Mouse (Mus musculus): Measurements from ENCODE around the gene Bcl7b. TPM values are rescaled to one million over a fixed set of nuclear protein-coding genes. Genes with fewer than 3 reads are reported as not detected.

Bcl7b gene
- polyA plus RNA-seq (2012; rRNA removed) = 39.3 and 47.4 TPM in 2 replicates

GRCm38 (mm10) chr5:135168063-135169062 lies at the start of gene Bcl7b:
Gene Bcl7b (plus strand): TSS chr5:135168283.
- peak; percentile 57 for DNase-seq (ENCODE audit: low read depth)

DNA sequence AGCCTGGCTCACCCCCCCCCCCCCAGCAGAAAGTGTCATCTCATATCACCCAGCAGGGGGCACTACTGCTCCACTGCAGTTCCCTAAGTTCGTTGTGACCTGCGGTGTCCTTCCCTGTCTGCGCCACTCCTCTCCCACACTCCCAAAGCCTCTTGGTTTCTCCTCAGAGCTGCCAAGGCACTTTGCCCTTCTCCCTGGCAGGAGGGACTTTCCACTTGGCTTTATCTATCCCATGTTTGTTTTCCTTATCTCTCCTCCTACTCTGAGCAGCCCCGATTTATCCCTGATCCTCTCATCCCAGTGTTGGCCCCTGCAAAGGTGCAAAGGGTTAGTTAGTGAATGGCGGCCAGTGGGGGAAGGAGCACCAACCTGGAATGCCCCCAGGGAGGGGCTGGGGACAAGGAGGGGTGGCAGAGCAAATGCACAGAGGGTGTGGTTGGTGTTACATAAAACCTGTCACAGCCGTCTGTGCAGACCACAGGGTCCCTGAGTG lies 49.4 kb upstream of the Bcl7b start:
- no peak for DNase-seq (ENCODE audit: low read depth)

- no peak for DNase-seq (ENCODE audit: low read depth)
These were observed 47.3 kb upstream of the Bcl7b start for GRCm38 (mm10) chr5:135120753-135121152.

DNA sequence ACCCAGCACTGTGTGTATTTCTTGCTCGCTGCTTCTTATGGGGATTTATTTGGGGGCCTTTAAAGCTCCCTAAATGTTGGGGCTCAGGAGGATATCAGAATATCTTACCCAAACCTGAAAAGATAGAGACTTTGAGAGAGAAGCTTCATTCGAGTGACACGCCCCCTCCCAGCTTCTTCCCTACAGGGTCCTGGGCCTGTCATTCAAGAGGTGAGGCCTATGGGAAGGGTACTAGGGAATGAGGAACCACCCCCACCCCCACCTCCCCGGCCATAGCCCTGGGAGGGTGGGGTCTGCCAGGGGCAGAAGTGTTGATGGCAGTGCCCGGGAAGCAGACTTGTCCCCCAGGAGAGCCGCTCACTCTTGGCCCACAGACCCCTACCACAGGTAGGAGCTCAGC lies 42.0 kb upstream of the Bcl7b start:
- no peak for DNase-seq (ENCODE audit: low read depth)

DNA sequence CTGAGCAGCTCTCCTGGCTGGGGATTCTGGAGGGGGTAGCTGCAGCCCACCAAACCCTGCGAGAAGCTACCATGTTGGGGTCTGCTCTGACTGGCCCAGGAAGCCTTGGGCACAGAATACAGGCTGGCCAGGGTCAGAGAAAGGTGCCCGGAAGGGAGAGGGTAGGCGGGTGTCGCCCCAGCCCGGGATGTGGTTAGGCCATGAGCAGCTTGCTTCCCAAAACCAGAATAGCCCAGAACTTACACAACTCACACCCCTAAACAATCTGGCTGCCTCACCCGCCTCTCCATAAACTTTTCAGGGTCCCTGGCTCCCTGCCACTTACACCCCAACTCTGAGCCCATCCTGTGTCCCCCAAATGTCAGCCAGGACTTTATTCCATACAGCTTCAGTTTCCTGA lies 40.4 kb upstream of the Bcl7b start:
- DNase-seq (ENCODE audit: low read depth) = no peak

DNA sequence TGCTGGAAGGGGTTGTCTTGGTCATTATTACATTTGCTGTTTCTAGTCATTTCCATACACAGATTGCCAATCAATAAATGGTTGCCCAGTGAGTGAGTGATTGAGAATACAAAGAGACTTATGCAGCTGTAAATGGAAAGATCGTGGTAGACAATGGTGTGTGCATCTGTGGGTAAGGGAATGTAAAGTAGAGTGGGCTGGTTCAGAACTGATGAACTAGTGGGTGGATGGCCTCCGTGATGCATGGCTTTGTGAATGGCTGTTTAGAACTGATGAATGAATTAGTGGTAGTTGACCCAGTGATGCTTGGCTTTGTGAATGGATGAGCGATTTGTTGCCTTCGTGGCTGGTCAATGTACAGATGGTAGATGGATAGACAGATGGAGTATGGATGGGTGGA lies 38.3 kb upstream of the Bcl7b start:
- DNase-seq (ENCODE audit: low read depth) = no peak

GRCm38 (mm10) chr5:135133736-135134405 lies 34.2 kb upstream of the Bcl7b start:
- DNase-seq (ENCODE audit: low read depth) = no peak

DNA sequence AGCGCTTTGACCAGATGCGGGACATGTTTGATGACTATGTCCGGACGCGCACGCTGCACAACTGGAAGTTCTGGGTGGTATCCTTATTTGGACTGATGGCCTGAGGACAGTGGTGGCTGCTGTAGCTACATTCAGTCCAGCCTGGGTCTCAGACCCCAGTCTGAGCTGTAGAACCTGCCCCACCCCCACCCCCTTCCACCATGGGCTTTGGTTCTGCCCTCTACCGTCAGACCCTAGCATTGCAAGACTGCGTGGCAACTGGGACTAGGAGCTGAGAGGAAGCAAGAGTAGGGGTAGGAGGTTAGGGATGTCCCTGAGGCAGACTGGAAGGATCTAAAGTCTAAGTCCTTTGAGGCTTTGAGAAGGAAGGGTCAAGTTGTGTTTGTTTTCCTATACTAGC lies 33.5 kb upstream of the Bcl7b start:
- no peak for DNase-seq (ENCODE audit: low read depth)

DNA sequence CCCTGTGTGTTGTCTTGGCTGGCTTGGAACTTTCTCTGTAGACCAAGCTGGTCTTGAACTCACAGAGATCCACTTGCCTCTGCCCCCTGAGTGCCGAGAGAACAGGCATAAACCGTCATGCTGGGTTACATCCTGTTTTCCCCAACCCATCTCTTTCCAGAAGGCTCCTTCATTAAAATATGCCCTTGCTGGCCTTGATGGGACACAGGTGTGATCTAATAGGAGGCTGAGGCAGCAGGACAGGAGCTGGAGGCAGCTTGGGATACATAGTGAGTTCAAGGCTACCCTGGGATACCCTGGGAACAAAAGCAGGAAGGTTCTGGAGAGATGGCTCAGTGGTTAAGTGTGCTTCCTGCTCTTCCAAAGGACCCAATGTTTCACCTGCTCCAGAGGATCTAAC lies 28.2 kb upstream of the Bcl7b start:
- DNase-seq (ENCODE audit: low read depth) = no peak

DNA sequence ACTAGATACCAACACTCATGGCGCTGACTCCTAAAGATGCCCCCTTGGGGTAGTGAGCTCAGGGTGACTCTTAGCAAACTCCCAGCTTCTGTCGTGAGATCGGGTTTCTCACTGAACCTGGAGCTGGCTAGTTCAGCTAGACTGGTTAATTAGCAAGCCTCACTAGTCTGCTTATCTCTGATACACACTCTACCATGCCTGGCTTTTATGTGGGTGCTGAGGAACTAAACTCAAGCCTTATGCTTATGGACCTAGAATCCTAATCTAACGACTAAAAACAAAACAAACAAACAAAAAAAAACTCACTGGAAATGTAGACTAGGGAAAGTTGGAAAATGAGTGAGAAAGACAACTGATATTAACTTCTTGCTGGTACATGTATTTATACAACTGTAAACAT lies 23.6 kb upstream of the Bcl7b start:
- no peak for DNase-seq (ENCODE audit: low read depth)

DNA sequence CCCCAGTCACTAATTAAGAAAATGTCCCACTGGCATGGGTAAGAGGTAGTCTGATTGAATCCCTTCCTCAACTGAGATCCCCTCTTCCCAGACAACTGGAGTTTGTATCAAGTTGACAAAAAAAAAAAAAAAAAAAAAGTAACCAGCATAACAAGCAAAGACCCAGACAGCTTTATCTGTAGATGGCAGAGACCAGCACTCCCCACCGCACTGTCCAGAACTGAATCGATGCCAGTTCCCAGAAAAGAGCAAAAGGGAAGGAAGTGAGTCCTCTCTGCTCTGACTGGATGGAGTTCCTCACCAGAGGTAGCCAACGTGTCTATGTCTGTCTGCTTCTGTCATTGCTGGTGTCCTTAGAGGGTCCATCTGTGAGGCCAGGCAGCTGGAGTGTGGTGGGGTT lies 22.6 kb upstream of the Bcl7b start:
- DNase-seq (ENCODE audit: low read depth) = no peak

DNA sequence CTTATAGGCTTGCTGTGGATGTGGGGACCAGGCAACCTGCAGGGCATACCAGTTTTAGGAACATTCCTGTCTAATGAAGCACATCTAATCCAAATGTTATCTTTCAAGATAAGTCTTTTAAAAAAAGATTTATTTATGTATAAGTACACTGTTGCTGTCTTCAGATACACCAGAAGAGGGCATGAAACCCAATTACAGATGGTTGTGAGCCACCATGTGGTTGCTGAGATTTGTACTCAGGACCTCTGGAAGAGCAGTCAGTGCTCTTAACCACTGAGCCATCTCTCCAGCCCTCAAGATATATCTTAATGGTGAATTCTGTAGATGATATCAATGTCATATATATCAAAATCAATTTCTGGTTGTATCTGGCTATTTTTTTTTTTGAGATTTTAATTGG lies 22.1 kb upstream of the Bcl7b start:
- DNase-seq (ENCODE audit: low read depth) = no peak

DNA sequence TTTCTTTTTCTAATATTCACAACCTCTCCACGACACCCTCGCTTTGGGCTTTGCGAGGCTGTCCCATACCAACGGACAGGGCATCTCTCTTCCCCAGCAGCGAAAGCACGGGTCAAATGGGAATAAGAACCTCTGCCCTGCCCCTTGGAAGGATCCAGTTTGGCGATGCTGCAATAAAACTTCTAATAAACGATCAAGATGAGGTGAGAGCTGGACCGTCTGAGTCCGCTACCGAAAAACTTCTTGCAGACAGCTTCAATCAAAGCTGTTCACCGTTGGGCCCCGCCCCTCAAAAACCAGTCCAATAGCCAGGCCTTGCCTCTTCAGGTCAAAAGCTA lies 19.4 kb upstream of the Bcl7b start:
- DNase-seq (ENCODE audit: low read depth) = no peak

DNA sequence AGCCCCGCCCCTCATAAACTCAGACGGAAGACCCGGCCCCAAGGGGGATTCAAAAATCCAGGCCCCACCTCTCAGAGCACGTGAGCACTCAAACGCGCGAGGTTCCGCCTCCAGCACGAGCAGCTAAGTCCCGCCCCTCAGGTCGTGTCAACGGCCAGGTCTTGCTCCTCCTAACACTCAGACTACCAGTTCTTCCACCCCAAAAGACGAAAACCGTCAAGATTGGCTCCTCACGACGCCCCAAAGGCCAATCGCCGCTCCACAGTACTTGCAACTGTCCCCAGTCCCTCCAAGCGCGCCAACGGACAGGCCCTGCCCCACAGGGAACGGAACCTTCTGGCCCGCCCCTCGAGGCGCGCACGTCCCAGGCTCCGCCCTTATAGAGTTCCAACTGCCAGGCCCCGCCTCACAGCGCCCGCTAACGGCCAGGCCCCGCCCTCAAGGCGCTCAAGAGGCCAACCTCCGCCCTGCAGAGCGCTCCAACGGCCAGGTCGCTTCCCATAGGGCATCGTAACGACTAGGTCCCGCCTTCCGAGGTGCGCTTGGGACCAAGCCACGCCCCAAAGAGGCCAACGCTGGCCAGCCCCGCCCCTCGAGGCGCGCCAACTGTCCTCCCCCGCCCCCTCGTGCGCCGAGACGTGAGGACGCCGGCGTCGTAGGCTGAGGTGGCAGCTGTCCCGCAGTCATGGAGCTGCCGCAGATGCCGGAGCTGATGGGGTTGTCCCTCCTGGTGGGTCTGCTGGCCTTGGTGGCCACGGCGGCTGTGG lies 18.8 kb upstream of the Bcl7b start, which contains the start of gene Tbl2:
Tbl2 (plus strand) TSS at position 605 of the 767 bp plus-strand sequence.
- DNase-seq (ENCODE audit: low read depth) = peak; percentile 91

DNA sequence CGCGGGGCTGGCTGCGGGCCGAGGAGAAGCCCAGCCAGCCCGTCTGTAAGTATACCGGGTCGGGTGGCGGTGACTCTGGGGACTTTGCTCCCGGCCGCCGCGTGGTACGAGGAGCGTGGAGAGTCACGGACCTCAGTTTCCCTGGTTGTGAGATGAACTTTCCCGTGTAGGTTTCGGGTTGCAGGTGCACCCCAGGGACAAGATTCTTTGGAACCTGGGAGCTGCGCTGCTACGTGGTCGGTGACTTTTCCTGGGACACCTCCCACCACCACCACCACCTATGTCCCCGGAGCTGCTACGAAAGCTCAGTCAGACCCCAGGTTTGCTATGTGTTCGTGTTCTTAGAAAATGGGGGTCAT lies 18.3 kb upstream of the Bcl7b start:
- no peak for DNase-seq (ENCODE audit: low read depth)

- no peak for DNase-seq (ENCODE audit: low read depth)
These were observed 11.6 kb upstream of the Bcl7b start for GRCm38 (mm10) chr5:135156496-135156895.

- DNase-seq (ENCODE audit: low read depth) = peak; percentile 61
These were observed 6.9 kb upstream of the Bcl7b start for GRCm38 (mm10) chr5:135161221-135161620.

GRCm38 (mm10) chr5:135161650-135162049 lies 6.4 kb upstream of the Bcl7b start:
- no peak for DNase-seq (ENCODE audit: low read depth)

GRCm38 (mm10) chr5:135162361-135162760 lies 5.7 kb upstream of the Bcl7b start:
- no peak for DNase-seq (ENCODE audit: low read depth)

DNA sequence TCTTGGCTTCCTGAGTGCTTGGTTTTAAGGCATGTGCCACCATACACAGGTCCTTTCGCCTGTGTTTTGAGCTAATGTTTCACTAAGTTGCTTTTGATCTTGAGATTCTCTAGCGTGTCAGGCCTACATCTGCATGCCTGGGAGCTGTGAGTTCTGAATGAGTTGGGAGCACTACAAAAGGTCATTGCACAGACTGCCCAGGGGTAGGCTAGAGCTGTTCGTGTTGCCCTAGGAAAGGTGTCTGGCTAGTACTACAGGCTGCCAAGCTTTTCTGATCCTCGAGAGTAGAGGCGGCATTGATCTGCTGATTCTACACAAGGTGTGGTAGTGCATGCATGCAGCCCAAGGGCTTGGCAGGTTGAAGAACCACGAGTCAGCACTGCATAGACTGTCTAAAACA lies 5.3 kb upstream of the Bcl7b start:
- DNase-seq (ENCODE audit: low read depth) = no peak

DNA sequence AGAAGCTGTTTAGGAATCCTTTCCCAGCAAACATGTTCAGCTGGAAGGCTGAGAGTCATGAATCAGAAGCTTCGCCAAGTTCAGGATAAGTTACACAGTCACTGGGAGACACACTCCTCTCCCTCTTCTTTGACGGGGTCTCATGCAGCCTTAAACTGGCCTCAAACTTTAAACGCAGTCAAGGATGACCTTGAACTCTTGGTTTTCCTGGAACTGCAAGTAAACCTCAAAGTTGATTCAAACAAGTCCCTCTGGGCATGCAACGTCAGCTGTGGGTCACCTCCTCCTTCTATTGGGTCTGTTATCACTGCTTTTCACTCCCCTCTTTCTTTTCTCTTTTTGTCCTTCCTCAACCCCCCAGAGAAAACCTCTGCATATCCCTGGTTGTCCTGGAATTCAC lies 1.2 kb upstream of the Bcl7b start:
- DNase-seq (ENCODE audit: low read depth) = no peak

- no peak for DNase-seq (ENCODE audit: low read depth)
These were observed 614 bp upstream of the Bcl7b start for GRCm38 (mm10) chr5:135167469-135167868.

All from gonadal fat pad, adult 2 months (tissue).